Mouse (Mus musculus): ENCODE results near the gene Brd3os.

Gene Brd3os

DNA sequence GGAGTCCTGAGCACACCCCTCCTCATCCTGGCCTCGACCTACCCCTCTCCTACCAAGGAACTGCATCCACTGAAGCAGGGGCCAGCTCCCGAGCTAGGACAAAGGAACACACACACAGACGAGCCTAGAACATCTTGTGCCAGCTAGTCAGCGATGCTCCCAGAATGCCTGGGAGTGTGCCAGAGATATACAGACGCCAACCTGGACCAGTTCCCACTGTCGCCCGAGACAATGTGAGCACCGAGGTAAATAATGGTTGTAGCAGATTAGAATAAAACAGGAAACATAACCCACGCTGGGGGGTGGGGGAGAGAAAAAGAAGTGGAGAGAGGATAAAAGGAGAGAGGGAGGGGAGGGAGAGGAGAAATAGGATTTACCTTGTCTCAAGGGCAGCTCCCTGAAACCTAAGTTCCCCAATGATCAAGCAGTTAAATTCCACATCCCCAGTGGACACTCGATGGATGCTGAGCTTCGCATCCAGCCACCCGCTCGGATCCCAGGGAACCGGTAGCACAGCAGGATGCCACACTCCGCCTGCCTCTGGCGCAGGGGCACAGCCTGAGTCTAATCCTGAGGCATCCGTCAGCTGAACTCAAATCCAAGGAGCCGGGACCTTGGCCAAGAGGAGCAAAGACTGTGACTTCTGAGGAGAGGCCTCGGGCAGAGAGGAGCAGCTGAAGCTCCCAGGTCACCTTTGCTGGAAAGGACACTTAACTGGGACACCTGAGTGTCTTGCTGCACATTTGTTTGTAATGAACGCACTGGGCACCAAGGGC, 20.6 kb upstream of the Brd3os start:
- no peak for DNase-seq (ENCODE audit: low read depth, low spot score)

DNA sequence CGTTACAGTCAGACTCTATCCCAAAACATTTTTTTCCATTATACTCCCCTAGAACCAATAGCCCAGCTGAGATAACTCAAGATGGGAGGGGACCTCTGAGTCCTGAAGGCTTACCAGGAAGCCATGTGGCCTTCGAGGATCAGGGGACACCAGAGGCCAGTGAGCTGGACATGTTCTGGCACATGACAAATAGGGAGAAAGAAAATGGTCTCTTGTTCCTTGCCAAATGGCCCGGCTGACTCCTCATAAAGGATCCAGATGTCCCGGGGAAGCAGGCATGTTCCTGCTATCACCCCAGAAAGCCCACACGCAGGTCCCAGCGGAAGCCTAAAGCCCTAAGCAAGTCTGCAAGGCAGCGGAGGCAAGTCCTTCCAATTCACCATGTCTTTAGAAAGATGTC, 18.5 kb upstream of the Brd3os start:
- DNase-seq (ENCODE audit: low read depth, low spot score): no peak

DNA sequence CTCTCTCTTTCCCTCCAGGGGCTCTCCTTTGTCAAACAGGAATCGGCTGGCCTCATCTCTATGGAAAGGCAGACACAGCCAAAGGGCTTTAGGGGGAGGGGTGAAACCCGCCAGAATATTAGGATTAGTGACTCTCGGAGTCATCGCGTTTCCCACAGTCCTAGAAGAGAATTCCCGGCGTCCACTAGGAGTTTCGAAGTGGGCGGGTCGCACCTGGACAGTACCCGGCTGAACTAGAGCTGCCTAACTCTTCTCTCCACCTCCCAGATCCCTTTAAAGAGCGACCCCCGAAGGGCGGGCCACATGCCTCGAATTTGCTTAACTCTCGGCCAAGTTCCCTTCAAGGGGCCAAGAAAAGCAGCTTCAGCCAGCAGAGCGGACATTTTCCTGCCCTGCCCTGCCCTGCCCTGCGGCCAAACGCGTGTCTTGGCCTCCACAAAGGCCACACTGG, 16.9 kb upstream of the Brd3os start:
- DNase-seq (ENCODE audit: low read depth, low spot score): peak; percentile 71

DNA sequence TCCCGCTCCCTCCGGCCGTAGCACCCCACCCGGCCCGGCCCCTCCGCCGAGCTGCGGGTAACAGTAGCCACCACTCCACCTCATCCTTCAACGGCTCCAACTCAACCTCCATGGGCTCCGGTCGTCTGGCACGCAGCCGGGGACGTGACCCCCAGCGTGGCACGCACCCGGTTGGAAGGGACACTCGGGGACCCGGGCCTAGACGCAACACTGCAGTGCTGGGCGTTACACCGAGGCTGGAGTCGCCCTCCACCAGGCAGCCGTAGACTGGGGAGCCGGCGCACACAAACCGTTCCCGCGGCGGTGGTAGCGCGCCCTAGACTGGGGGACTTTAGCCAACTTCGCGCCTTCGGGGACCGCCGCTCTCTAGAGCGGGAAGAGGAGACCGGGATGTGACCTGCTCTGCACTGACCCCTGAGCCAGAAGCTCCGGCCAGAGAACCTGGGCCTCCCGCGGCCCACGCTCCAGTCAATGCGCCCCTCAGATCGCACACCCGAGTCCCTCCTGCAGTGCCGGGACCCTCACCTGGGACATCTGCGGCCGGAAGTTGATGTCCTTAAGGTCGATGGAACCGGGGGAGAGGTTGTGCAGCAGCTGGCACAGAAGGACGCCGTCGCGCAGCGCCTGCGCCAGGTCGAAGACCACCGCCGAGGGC, 16.2 kb upstream of the Brd3os start:
- peak; percentile 35 for DNase-seq (ENCODE audit: low read depth, low spot score)

DNA sequence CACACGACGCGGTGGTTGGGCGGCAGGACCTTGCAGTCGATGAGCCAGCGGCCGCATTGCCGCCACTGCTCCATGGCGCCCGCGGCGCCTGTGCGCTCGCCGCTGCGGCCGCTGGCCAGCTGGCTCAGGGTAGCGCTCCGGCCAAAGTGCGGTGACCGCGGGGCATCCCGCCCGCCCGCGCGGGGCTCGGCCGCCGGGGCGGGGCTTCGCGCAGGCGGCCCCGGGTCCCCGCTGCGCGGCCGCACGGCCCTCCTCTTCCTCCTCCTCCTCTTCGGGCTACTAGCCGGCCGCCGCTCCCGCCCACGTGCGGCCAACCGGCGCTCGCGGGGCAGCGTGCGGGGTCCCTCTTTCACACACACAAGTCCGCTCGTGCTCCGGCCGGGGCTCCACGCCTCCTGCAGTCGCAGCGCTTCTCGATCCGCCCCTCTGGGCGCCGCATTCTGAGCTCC, 15.7 kb upstream of the Brd3os start:
- peak; percentile 24 for DNase-seq (ENCODE audit: low read depth, low spot score)

DNA sequence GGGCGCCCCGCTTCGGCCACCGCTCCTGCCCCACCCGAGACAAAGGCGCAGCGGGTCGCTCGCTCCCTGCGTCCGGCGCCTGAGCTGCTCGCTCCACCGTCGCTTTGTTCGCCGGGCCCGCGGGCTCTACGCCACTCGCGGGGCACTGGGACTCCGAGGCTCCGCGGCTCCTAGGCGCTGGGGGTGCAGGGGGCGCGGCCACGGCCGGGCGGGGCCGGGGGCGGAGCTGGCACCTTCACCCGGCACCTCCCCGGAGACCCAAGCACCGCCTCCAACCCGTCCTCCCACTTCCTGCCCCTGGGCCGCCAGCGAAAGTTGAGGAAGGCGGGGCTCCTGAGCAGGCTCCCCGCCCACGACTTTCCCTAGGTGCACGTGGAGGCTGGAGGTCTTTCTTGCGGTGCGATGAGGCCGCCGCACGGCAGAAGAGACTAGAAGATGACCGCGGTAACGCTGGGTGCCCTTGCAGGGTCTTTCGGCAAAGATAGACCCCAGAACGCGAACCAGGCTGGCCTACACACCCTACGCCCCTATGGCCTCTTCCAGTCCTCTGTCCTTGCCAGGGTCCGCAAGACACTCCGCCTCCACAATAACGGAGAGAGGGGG, 15.2 kb upstream of the Brd3os start, which contains the start of gene Vav2:
Gene Vav2 (minus strand): TSS at position 179 of the 603 bp plus-strand sequence.
- peak; percentile 87 for DNase-seq (ENCODE audit: low read depth, low spot score)

GRCm38 (mm10) chr2:27428071-27428470, 14.1 kb upstream of the Brd3os start:
- DNase-seq (ENCODE audit: low read depth, low spot score): peak; percentile 92

DNA sequence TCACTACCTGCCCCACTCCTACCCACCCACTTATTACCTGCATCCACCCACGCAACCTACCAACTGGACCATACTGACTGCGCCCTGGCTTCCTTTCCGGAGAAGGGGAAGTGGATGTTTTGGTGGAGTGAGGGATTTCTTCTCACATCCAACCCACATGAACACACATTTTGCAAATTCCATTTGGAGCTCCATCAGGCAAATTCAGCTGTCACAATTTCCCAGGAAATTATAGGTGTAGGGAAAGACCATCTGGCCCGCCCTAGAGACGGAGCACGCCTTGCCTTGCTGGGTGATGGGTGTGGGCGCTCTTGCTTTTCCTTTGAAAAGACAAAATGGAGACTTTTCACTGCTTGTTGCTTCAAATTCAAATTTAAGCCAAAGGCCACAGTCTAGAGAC, 11.5 kb upstream of the Brd3os start:
- no peak for DNase-seq (ENCODE audit: low read depth, low spot score)

DNA sequence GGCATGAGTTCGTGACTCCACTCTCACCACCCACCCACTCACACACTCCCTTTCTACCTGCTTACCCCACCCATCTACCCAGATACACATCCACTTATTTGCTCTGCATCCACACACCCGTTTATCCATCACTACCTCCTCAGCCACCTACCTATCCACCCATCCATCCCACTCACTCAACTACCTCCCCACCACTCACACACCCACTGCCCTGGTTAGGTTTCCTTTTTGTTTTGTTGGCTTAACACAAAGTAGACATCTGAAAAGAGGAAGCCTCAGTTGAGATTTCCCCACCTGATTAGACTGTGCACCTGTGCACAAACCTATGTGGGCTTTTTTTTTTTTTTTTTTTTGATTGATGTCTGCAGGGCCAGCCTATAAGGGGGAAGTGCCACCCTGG, 9.5 kb upstream of the Brd3os start:
- DNase-seq (ENCODE audit: low read depth, low spot score): no peak

GRCm38 (mm10) chr2:27437876-27438275, 4.2 kb upstream of the Brd3os start:
- DNase-seq (ENCODE audit: low read depth, low spot score): peak; percentile 53

DNA sequence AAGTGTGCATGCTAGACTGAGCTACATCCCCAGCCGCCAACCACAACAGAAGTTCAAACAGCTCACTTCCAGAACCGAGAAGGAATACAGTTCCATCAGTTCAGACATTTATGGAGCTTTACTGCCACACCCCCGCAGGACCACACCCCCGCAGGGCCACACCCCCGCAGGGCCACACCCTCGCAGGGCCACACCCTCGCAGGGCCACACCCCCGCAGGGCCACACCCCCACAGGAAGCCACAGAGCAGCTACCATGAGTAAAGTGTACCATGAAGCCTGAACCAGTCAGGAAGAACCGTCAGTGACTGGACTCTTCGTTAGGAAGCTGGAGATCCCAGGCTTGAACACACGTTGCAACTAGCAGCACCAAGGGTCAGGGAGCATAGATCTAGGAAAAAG, 3.8 kb upstream of the Brd3os start:
- peak; percentile 45 for DNase-seq (ENCODE audit: low read depth, low spot score)

GRCm38 (mm10) chr2:27442708-27443449, 755 bp downstream of the Brd3os start:
- DNase-seq (ENCODE audit: low read depth, low spot score): peak; percentile 34

DNA sequence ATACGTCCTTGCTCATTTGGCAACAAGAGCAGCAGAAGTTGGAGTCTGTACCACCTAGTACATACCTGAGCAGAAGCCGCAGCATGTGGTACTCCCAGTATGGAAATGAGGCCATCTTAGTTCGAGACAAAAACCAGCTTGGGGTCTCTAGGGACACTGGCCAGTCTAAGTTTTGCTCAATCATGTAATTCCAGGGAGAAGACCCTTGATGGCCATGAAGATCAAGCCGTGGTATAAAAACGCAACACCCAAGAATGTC, 1.3 kb downstream of the Brd3os start:
- DNase-seq (ENCODE audit: low read depth, low spot score): no peak

- no peak for DNase-seq (ENCODE audit: low read depth, low spot score)
Measured at GRCm38 (mm10) chr2:27445910-27446309, 3.8 kb downstream of the Brd3os start.

DNA sequence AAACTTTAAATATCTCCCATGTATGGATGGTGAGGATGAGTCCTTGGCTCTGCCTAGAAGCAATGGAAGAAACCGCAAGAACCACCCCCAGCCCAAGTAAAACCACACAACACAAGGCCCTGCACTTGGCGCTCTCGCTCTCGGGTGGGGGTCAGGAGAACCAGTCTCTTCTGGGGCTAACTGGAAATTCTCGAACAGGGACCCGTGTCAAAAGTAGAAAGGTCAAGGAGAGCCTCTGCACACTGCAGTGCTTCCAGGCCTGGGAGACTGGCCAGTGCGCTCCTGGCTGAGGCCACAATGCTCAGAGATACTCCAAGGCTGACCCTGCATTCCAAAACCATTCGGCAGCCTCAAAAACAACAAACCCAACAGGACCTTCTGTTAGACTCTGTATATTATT, 4.7 kb downstream of the Brd3os start:
- no peak for DNase-seq (ENCODE audit: low read depth, low spot score)

DNA sequence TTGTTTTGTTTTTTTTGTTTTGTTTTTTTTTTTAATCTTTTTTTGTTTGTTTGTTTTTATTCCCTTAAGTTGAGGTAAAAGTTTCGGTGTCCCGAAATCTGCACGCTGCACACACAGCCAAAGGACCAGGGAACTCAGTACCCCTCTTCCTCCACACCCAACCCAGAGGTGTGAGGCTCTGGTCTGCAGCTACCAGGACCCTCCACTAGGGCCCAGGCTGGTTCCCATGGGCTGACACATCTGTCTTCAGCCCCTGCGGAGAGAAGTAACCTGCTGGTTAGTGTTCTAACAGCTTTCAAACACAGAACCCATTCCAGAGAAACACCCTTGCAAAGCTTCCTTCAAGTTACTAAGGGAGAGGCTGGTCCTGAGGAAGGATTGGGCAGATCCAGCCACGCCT, 5.7 kb downstream of the Brd3os start:
- DNase-seq (ENCODE audit: low read depth, low spot score): peak; percentile 19

- DNase-seq (ENCODE audit: low read depth, low spot score): no peak
Measured at GRCm38 (mm10) chr2:27450226-27450625, 8.1 kb downstream of the Brd3os start.

- no peak for DNase-seq (ENCODE audit: low read depth, low spot score)
Measured at GRCm38 (mm10) chr2:27459735-27460134, 17.6 kb downstream of the Brd3os start.

- no peak for DNase-seq (ENCODE audit: low read depth, low spot score)
Measured at GRCm38 (mm10) chr2:27460163-27460562, 18.0 kb downstream of the Brd3os start.

DNA sequence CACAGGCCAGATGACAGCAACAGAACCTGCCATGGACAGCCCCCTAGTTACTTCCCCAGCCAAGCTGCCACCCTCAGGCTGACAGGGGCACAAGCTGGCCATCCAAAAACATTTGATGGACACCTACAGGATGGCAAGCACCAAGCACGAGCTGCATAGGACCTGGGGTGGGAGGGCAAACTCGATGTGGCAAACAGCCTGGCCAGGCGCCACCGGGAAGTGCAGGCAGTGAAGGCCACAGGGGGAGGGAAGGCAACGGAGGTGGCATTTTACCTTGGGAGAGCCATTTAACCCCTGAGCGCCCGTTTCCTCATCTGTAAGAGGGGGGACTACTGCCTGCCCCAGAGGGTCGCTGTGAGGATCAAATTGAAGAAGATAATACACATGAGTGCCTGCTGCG, 18.5 kb downstream of the Brd3os start:
- DNase-seq (ENCODE audit: low read depth, low spot score): no peak

GRCm38 (mm10) chr2:27461881-27462660, 19.9 kb downstream of the Brd3os start:
- DNase-seq (ENCODE audit: low read depth, low spot score): no peak
